Mouse (Mus musculus): ENCODE measurements at regions not wholly inside any gene's neighbourhood (a gene's known extent, or its start where the extent isn't known, plus 50 kb on each side); places are given as distances from the start of the nearest gene placed in this dataset.

DNA sequence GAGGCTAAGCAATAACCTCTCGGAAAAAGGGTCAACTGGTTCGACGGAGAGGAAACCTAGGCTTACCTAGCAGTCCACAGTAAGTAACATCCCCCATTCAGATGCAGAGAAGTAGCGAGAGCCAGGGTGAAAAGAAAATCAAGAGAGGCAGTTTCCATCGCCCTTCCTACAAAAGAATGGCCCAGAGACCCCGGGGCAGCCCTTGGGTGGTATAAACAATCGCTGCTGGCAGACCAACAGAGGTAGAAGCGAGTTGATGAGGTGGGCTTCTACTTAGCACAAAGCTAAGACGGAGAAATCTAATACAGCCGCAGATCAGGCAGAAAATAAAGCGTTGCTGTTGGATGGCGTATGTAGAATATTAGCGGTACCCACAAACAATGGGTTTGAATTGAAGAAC, 57.8 kb upstream of the Arl15 start:
- no peak for ATAC-seq (ENCODE audit: low TSS enrichment)

DNA sequence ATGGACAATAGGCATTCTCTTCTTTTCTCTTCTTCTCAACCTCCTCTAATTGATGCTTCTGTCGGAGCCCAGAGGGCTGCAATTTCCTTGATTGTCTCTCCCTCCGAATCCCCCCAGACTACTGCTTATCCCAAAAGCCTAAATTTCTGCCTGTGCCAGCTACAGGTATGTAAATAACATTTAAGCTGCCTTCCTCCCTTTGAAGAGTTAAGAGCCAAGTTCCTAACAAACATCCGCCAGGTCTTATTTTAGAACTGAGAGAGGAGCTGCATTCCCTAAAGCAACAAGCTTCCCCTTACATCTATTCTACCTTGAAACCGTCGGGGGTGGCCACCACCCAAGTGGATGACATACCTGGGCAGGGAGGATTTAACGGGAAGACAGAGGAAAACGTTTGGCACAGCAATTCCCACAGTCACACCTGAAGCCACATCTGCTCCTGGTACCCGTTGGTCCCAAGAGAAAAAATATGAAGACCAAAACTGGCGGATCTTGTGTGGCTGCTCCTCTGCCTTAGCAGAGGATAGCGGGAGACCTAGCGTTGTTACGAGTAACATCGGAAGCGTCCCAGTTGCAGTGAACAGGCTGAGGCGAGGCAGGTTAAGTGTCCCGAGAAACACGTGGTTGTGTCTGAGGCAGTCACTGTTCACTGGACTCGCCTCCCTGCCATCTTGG, 58.6 kb upstream of the Arl15 start:
- no peak for ATAC-seq (ENCODE audit: low TSS enrichment)

DNA sequence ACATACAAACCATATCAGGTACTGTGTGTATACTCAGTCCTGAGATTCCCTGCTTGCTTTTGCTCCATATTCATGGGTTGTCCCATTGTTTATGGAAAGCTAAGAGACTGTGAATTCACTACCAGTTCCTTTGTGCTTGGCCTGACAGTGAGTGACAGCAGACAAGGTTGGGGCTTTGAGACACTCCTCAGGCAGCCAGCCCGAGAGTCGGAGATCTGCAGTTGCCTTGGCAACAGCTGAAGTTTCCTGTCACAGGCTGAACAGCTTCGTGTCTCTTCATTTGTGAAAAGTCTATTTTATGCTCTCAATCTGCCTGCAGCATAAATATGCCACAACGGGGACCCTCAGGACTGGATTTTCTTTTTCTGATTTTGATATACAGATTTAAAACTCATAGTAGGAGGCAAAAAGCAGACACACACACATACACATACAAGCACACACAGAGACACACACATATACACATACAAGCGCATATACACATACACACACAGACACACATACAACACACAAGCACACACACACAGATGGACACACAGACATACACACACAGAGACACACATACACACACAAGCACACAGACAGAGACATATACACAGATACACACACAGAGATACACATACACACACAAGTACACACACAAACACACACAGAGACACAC, 60.0 kb upstream of the Arl15 start:
- peak; percentile 98 for ATAC-seq (ENCODE audit: low TSS enrichment)

DNA sequence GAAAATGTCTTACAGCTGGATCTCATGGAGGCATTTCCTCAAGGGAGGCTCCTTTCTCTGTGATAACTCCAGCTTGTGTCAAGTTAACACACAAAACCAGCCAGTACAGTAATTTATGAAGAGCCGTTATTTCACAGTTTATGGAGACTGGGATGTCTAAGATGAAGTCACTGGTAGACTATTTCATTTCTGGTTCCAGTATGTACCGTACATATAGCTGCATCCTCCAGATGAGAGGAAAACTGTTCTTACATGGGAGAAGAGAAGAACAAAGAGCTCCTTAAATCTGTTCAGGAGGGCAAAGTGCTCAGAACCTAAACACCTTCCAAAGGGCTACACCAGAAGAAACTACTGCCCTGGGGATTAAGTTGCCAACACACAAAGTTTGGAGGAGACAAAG, 60.6 kb upstream of the Arl15 start:
- ATAC-seq (ENCODE audit: low TSS enrichment), result peak; percentile 27; the same call in 1 of the 2 replicates

DNA sequence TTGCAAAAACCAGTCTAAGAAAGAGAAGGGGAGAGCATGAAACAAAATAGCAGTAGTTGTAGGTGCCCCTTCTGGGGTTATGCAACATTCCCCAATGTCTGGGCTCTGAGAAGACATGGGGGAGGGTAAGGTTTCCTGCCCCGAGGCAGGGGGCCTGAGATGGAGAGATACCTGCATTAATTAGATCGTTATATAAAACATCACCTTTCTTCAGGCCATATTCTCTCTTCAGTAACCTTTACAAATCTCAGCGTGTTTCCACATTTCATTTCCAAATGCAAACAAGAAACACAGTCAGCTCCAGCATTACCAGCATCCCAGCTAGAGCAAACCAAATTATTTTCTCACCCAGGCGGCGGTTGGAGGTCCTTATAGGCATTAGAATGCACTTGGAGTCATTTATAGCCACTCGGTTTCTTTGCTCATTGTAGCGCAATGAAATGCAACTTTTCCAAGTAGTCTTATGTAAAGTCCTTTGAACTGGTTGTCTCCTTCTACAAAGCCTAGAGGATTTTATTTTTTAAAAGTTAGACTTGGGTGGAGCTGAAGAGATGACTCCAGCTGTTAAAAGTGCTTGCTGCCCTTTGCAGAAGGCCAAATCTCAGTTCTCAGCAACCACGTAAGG, 63.4 kb upstream of the Arl15 start:
- no peak for ATAC-seq (ENCODE audit: low TSS enrichment)

DNA sequence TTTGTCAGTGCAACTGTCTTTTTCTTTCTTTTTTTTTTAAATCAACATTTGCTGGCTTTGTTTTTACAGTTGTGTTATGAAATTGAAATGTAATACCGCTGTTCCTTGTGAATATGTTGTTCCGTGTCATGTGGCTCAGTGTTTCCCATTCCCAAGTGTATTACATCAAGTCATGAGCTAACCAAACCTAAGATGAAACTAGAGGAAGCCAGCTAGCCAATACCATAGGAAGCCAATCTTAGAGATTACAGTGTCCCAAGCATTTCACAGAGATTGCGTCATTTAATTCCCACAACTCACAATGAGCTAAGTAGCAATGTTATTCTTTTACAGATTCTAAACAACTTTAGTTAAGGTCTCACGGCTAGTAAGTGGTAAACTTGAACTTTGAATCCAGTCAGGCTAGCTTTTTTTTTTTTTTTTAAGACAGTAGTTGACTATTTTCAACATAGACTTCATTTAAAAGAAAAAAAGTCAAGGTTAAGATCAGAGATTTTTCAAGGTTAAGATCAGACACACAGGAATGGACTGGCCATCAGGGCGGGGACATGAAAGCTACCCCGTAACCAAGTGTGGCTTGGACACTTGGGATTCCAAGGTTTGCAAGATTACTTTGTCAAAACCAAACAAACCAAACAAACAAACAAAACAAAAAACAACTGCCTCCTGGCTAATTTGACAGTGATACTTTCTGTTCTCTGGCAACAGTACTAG, 64.1 kb upstream of the Arl15 start:
- no peak for ATAC-seq (ENCODE audit: low TSS enrichment)

DNA sequence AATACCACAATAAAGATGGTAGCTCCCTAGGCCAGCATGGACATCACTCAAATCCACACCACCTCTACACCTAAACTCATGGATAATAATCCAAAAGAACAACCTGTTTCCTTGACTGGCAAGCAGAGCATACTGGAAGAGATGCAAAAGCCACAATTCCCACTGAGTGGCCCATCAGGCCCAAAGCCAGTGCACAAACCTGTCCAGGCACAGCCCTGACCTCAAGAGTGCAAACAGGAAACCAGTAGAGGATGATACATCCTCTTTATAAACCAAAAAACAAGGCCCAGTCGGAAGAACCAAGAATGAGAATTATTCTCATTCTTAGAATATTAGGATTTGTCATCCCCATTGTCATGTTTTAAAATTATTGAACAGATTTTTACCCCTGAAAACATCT, 64.7 kb upstream of the Arl15 start:
- no peak for ATAC-seq (ENCODE audit: low TSS enrichment)

DNA sequence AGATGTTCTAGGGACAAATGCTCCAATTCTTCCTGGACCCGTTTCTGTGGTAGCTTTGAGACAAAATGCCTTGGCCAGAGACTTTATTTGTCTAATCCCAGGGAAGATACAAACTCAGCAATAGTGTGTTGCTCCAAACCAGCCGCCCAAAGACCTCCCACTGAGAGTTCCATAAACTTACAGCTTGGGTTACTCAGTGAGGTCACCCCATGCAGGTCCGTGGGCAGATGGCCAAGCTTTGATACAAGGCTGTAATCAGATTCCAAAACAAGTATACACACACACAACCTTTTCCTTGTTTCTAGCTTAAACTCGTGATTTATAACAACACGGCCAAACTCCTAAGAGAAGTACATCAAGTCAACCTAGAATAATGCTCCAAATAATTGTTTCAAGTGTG, 64.6 kb upstream of the Hspb3 start:
- ATAC-seq (ENCODE audit: low TSS enrichment), result no peak

DNA sequence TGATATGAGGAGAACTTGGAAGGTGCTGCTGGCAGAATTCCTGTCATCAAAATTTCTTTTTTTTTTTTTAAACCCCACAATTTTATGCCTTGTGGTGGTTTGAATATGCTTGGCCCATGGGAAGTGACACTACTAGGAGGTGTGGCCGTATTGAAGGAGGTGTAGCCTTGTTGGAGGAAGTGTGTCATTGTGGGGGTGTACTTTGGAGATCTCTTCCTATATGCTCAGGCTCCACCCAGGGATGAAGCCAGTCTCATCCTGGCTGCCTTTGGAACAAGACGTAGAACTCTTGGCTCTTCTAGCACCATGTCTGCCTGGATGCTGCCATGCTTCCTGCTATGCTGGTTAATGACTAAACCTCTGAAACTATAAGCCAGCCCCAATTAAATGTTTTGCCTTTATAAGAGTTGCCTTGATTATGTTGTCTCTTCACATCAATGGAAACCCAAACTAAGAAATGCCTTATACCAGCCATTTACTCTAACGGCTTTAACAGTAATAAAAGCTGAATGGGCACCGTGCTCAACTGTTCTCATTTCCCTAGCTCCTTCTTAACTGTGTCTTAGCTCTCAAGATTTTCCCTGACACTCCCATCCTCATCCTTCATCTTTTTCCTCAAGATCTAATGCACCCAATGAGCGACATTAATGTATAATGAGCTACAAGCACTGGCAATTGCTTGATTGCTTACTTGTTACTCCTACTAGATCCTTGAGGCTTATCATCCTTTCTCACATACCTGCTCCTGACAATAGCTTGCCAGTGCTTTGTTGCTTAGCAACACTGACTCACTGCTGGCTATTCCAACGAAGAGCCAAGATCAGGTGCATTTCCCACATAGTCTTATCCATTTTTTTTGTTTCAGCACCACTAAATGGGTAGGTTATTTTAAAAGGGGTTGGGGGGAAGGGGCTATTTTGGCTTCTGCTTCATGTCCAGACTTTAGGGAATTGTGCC, 61.7 kb upstream of the Hspb3 start:
- no peak for ATAC-seq (ENCODE audit: low TSS enrichment)

DNA sequence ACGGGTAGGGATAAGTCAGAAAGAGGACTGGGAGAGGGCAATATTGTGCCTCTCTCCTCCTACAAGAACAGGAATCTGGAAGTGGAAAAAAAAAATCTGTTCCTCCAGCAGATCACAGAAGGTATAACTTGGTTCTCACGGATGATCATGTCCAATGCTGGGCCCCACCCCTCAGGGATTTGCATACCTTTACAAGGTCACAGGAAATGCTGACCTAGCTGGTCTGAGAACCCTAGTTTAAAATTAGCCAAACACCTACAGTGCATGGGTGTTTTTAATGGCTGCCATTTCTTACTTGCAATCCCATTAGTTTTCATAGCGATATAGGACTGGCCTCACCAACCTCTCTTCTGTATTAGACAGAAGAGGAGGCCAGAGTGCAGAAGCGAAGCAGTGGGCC, 51.8 kb upstream of the Hspb3 start:
- no peak for ATAC-seq (ENCODE audit: low TSS enrichment)

DNA sequence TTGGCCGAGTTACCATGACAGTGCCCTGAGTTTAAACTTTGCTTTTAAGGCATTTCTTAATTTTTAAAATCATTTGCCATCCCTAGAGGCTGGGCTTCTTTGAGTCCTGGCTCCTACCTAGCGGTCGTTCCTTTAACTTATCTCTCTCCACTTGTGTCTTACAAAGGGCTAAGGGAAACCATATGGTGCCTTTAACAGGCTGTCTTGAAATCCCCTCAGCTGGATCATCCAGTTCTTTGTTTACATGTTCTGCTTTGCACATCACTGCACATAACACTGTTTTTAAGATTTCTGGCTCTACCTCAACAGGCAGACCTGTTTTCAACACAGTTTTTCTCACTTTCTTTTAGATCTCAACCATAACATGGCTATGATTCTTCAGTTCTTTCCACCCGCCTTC, 50.4 kb upstream of the Hspb3 start:
- no peak for ATAC-seq (ENCODE audit: low TSS enrichment)
